27 mouse cellular contexts compared by ENCODE assay signal in the genomic region with DNA sequence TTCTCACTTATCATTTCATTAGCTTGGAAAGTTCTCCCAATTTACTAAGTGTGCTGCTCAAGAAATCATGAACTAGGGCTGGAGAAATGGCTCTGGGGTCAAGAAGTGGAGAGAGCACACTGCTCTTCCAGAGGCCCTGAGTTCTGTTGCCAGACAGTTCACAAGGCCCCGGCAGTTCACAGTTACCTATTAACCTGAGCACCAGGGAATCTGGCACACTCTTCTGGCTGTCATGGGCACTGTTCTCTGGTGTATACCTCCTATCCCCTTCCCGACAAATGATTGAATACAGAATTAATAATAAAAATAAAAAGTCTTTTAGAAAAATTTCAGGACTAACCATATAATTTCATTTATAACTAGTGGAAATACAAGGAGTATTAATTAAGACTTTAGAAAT.
DNase-seq lines count a peak whose midpoint lies in the region; ATAC-seq and TF ChIP-seq lines count a peak whose summit lies in the region.
"Had no signal": no experiment of that assay in that cellular context is flagged by ENCODE, and none has a peak within 500 bp of the region (broad histone marks: within the 10 kb centered on the region; RNA-seq: fewer than 3 reads in every experiment).

No protein-coding gene starts in this region.

- no peaks in the 10 kb centered on the region for H3K36me3 ChIP-seq in intestine, embryonic 15.5 days
- no peaks in the 10 kb centered on the region for H3K36me3 ChIP-seq in intestine, postnatal 0 days (ENCODE audit: control insufficient read depth, insufficient read depth)
- H3K36me3 ChIP-seq in kidney, embryonic 15.5 days = no peaks in the 10 kb centered on the region
- H3K36me3 ChIP-seq: embryonic facial prominence, embryonic 12.5 days; hindbrain, embryonic 13.5 days; midbrain, embryonic 10.5 days had no signal

- peak; percentile 78 for ATAC-seq in intestine, embryonic 15.5 days
- no peak for ATAC-seq in intestine, postnatal 0 days
- peak; percentile 79; the same call in 1 of the 2 replicates for ATAC-seq in kidney, embryonic 15.5 days (replicated peaks; ENCODE audit: low FRiP score)
- ATAC-seq: forebrain, embryonic 14.5 days; midbrain, embryonic 16.5 days had no signal

- no peak overlapping the region for H3K27ac ChIP-seq in intestine, embryonic 15.5 days
- no peak overlapping the region for H3K27ac ChIP-seq in intestine, postnatal 0 days (ENCODE audit: low read depth, low read length)
- H3K27ac ChIP-seq in kidney, embryonic 15.5 days = no peak overlapping the region
- H3K27ac ChIP-seq: embryonic facial prominence, embryonic 12.5 days; gastrocnemius, adult 2 months; hindbrain, embryonic 13.5 days; liver, embryonic 14.5 days; midbrain, embryonic 10.5 days; stomach, postnatal 0 days had no signal

- H3K9ac ChIP-seq in intestine, embryonic 15.5 days = no peak overlapping the region
- no peak overlapping the region for H3K9ac ChIP-seq in intestine, postnatal 0 days (ENCODE audit: low read depth, low read length)
- no peak overlapping the region for H3K9ac ChIP-seq in kidney, embryonic 15.5 days
- H3K9ac ChIP-seq: embryonic facial prominence, embryonic 12.5 days; hindbrain, embryonic 13.5 days; liver, embryonic 14.5 days had no signal

- H3K4me1 ChIP-seq in intestine, embryonic 15.5 days (replicated peaks) = no peaks in the 10 kb centered on the region
- H3K4me1 ChIP-seq in intestine, postnatal 0 days (replicated peaks; ENCODE audit: control insufficient read depth, insufficient read depth, low read length) = no peaks in the 10 kb centered on the region
- no peaks in the 10 kb centered on the region for H3K4me1 ChIP-seq in kidney, embryonic 15.5 days
- H3K4me1 ChIP-seq: embryonic facial prominence, embryonic 12.5 days; hindbrain, embryonic 13.5 days had no signal

- H3K9me3 ChIP-seq in intestine, embryonic 15.5 days = no peaks in the 10 kb centered on the region
- no peaks in the 10 kb centered on the region for H3K9me3 ChIP-seq in intestine, postnatal 0 days (ENCODE audit: control insufficient read depth)
- H3K9me3 ChIP-seq in kidney, embryonic 15.5 days (replicated peaks) = no peaks in the 10 kb centered on the region
- H3K9me3 ChIP-seq: embryonic facial prominence, embryonic 12.5 days; hindbrain, embryonic 13.5 days; midbrain, embryonic 10.5 days had no signal

- DNase-seq in kidney, postnatal 25 days = peak; percentile 64 to 76
- DNase-seq in lung, postnatal 10 days = no peak
- no peak for DNase-seq in gastrocnemius, postnatal 25 days
- no peak for DNase-seq in spleen, adult 12 weeks (ENCODE audit: low spot score)
- DNase-seq: adrenal gland, adult 8-10 months; cerebellum, adult 9-11 months; embryo, embryonic 11 days; gastrocnemius, adult 2 months; heart, postnatal 36 days; layer of hippocampus, postnatal 36 days; left cerebral cortex, postnatal 4 days; lung, adult 2 months; lung, postnatal 14 days; thymus, adult 18-20 months; thymus, postnatal 25 days had no signal

- H3K4me2 ChIP-seq in intestine, embryonic 15.5 days (replicated peaks) = no peak overlapping the region
- no peak overlapping the region for H3K4me2 ChIP-seq in intestine, postnatal 0 days (replicated peaks; ENCODE audit: low read depth)
- no peak overlapping the region for H3K4me2 ChIP-seq in kidney, embryonic 15.5 days
- H3K4me2 ChIP-seq: embryonic facial prominence, embryonic 12.5 days; heart, embryonic 11.5 days; hindbrain, embryonic 13.5 days had no signal

- peak; percentile 61 for TF ChIP-seq CTCF in intestine, postnatal 0 days (IDR thresholded peaks at IDR 0.05; ENCODE audit: low read depth)

- no peak overlapping the region for H3K4me3 ChIP-seq in intestine, embryonic 15.5 days (replicated peaks)
- no peak overlapping the region for H3K4me3 ChIP-seq in intestine, postnatal 0 days (ENCODE audit: low read depth, low read length)
- no peak overlapping the region for H3K4me3 ChIP-seq in kidney, embryonic 15.5 days (replicated peaks)
- H3K4me3 ChIP-seq: embryonic facial prominence, embryonic 12.5 days; gastrocnemius, adult 2 months; hindbrain, embryonic 13.5 days; midbrain, embryonic 10.5 days had no signal

- no peaks in the 10 kb centered on the region for H3K27me3 ChIP-seq in intestine, embryonic 15.5 days (replicated peaks)
- no peaks in the 10 kb centered on the region for H3K27me3 ChIP-seq in intestine, postnatal 0 days (replicated peaks; ENCODE audit: control insufficient read depth, insufficient read depth, low read length)
- no peaks in the 10 kb centered on the region for H3K27me3 ChIP-seq in kidney, embryonic 15.5 days
- H3K27me3 ChIP-seq: CH12.LX; embryonic facial prominence, embryonic 12.5 days; hindbrain, embryonic 13.5 days had no signal

- 64% methylated on average over 2 of the region's 2 CpGs for WGBS in intestine, embryonic 15.5 days
- WGBS in intestine, postnatal 0 days = 41% methylated on average over 2 of the region's 2 CpGs
- WGBS in kidney, embryonic 15.5 days = 84% methylated on average over 2 of the region's 2 CpGs

Comparison
In these comparisons a context has a peak if more than half of its experiments do, and no peak if none do; other contexts are left out.
1. DNase-seq: peak in kidney, postnatal 25 days (2 of 2); none in lung, postnatal 10 days (single experiment), gastrocnemius, postnatal 25 days (single experiment) and spleen, adult 12 weeks (single experiment).